Mouse (Mus musculus): ENCODE results near the gene Fbxo22. TPM values are rescaled to one million over a fixed set of nuclear protein-coding genes. Genes with fewer than 3 reads are reported as not detected.
"Not testable (repeated sequence)": the region's sequence is repeated elsewhere in the genome, so short reads cannot be mapped to it uniquely, and the experiment has no call there.

Fbxo22 gene
- 28.5 and 36.9 TPM in 2 replicates for polyA plus RNA-seq (2015; fragmentation: Nextera tagmentation; extraction: Ambion mirVana)

- DNase-seq (ENCODE audit: low spot score) = peak; percentile 81
Measured at GRCm38 (mm10) chr9:55208790-55209481, at the start of gene Fbxo22. TSS of gene Fbxo22 (plus strand) at chr9:55208925.

GRCm38 (mm10) chr9:55170655-55171412, 37.9 kb upstream of the Fbxo22 start:
- peak; percentile 19 for DNase-seq (ENCODE audit: low spot score)

GRCm38 (mm10) chr9:55172195-55172685, 36.5 kb upstream of the Fbxo22 start:
- no peak for DNase-seq (ENCODE audit: low spot score)

- DNase-seq (ENCODE audit: low spot score) = no peak
Measured at GRCm38 (mm10) chr9:55174235-55174634, 34.5 kb upstream of the Fbxo22 start.

GRCm38 (mm10) chr9:55195876-55196275, 12.8 kb upstream of the Fbxo22 start:
- DNase-seq (ENCODE audit: low spot score) = no peak

GRCm38 (mm10) chr9:55198260-55198659, 10.5 kb upstream of the Fbxo22 start:
- DNase-seq (ENCODE audit: low spot score) = no peak

- DNase-seq (ENCODE audit: low spot score) = no peak
Measured at GRCm38 (mm10) chr9:55199348-55199747, 9.4 kb upstream of the Fbxo22 start.

- no peak for DNase-seq (ENCODE audit: low spot score)
Measured at GRCm38 (mm10) chr9:55208458-55208789, 301 bp upstream of the Fbxo22 start.

- DNase-seq (ENCODE audit: low spot score) = no peak
Measured at GRCm38 (mm10) chr9:55211611-55212010, 2.9 kb downstream of the Fbxo22 start.

- no peak for DNase-seq (ENCODE audit: low spot score)
Measured at GRCm38 (mm10) chr9:55213396-55213795, 4.7 kb downstream of the Fbxo22 start.

GRCm38 (mm10) chr9:55215056-55215455, 6.3 kb downstream of the Fbxo22 start:
- DNase-seq (ENCODE audit: low spot score) = no peak

- no peak for DNase-seq (ENCODE audit: low spot score)
Measured at GRCm38 (mm10) chr9:55215648-55216047, 6.9 kb downstream of the Fbxo22 start.

- no peak for DNase-seq (ENCODE audit: low spot score)
Measured at GRCm38 (mm10) chr9:55216078-55216477, 7.4 kb downstream of the Fbxo22 start.

GRCm38 (mm10) chr9:55217381-55217780, 8.7 kb downstream of the Fbxo22 start:
- no peak for DNase-seq (ENCODE audit: low spot score)

- DNase-seq (ENCODE audit: low spot score) = no peak
Measured at GRCm38 (mm10) chr9:55225165-55225737, 16.5 kb downstream of the Fbxo22 start.

- no peak for DNase-seq (ENCODE audit: low spot score)
Measured at GRCm38 (mm10) chr9:55226251-55226650, 17.5 kb downstream of the Fbxo22 start.

- DNase-seq (ENCODE audit: low spot score) = no peak
Measured at GRCm38 (mm10) chr9:55228149-55228548, 19.4 kb downstream of the Fbxo22 start.

GRCm38 (mm10) chr9:55229010-55229409, 20.3 kb downstream of the Fbxo22 start:
- no peak for DNase-seq (ENCODE audit: low spot score)

GRCm38 (mm10) chr9:55231544-55231943, 22.8 kb downstream of the Fbxo22 start:
- no peak for DNase-seq (ENCODE audit: low spot score)

- no peak for DNase-seq (ENCODE audit: low spot score)
Measured at GRCm38 (mm10) chr9:55232110-55232509, 23.4 kb downstream of the Fbxo22 start.

- no peak for DNase-seq (ENCODE audit: low spot score)
Measured at GRCm38 (mm10) chr9:55232586-55232985, 23.9 kb downstream of the Fbxo22 start.

GRCm38 (mm10) chr9:55233076-55233475, 24.4 kb downstream of the Fbxo22 start:
- not testable (repeated sequence) for DNase-seq (ENCODE audit: low spot score)

All from thymus, postnatal 0 days (tissue).